Mouse (Mus musculus): Measurements from ENCODE around the gene Grik5.

The Grik5 gene

GRCm38 (mm10) chr7:25071979-25072715 is at the start of gene Grik5, which contains the start of gene Zfp574:
Gene Grik5, minus strand, starts transcription at chr7:25072346.
Gene Zfp574, plus strand, starts transcription at chr7:25072567.
- peak; percentile 26 for DNase-seq (ENCODE audit: low spot score)

GRCm38 (mm10) chr7:25121240-25121786 is 49.2 kb upstream of the Grik5 start:
- no peak for DNase-seq (ENCODE audit: low spot score)

- DNase-seq (ENCODE audit: low spot score) = no peak
Measured at GRCm38 (mm10) chr7:25120061-25120834, 48.1 kb upstream of the Grik5 start.

GRCm38 (mm10) chr7:25112956-25113603 is 40.9 kb upstream of the Grik5 start:
- DNase-seq (ENCODE audit: low spot score) = no peak

- no peak for DNase-seq (ENCODE audit: low spot score)
Measured at GRCm38 (mm10) chr7:25112178-25112955, 40.2 kb upstream of the Grik5 start.

- no peak for DNase-seq (ENCODE audit: low spot score)
Measured at GRCm38 (mm10) chr7:25110336-25110735, 38.2 kb upstream of the Grik5 start.

- DNase-seq (ENCODE audit: low spot score) = no peak
Measured at GRCm38 (mm10) chr7:25109355-25109754, 37.2 kb upstream of the Grik5 start.

GRCm38 (mm10) chr7:25106790-25107502 is 34.8 kb upstream of the Grik5 start:
- no peak for DNase-seq (ENCODE audit: low spot score)

GRCm38 (mm10) chr7:25105411-25106160 is 33.4 kb upstream of the Grik5 start:
- DNase-seq (ENCODE audit: low spot score) = peak; percentile 69

GRCm38 (mm10) chr7:25099581-25099980 is 27.4 kb upstream of the Grik5 start:
- DNase-seq (ENCODE audit: low spot score) = no peak

- DNase-seq (ENCODE audit: low spot score) = no peak
Measured at GRCm38 (mm10) chr7:25098169-25098568, 26.0 kb upstream of the Grik5 start.

- no peak for DNase-seq (ENCODE audit: low spot score)
Measured at GRCm38 (mm10) chr7:25089875-25090274, 17.7 kb upstream of the Grik5 start.

GRCm38 (mm10) chr7:25088968-25089367 is 16.8 kb upstream of the Grik5 start:
- DNase-seq (ENCODE audit: low spot score) = no peak

- DNase-seq (ENCODE audit: low spot score) = no peak
Measured at GRCm38 (mm10) chr7:25088531-25088930, 16.4 kb upstream of the Grik5 start.

- DNase-seq (ENCODE audit: low spot score) = no peak
Measured at GRCm38 (mm10) chr7:25087972-25088371, 15.8 kb upstream of the Grik5 start.

GRCm38 (mm10) chr7:25087256-25087912 is 15.2 kb upstream of the Grik5 start:
- DNase-seq (ENCODE audit: low spot score) = no peak

- DNase-seq (ENCODE audit: low spot score) = no peak
Measured at GRCm38 (mm10) chr7:25086656-25087055, 14.5 kb upstream of the Grik5 start.

GRCm38 (mm10) chr7:25084621-25085020 is 12.5 kb upstream of the Grik5 start:
- DNase-seq (ENCODE audit: low spot score) = no peak

- DNase-seq (ENCODE audit: low spot score) = no peak
Measured at GRCm38 (mm10) chr7:25082510-25082909, 10.4 kb upstream of the Grik5 start.

GRCm38 (mm10) chr7:25080431-25080830 is 8.3 kb upstream of the Grik5 start:
- DNase-seq (ENCODE audit: low spot score) = no peak
